Mouse (Mus musculus) gastrocnemius, postnatal 25 days (tissue): ENCODE data around the gene Nid1. TPM values are rescaled to one million over a fixed set of nuclear protein-coding genes. Genes with fewer than 3 reads are reported as not detected.
"Not testable (repeated sequence)": the region's sequence is repeated elsewhere in the genome, so short reads cannot be mapped to it uniquely, and the experiment has no call there.

Source experiments
- DNase-seq: peaks from one replicate; pipeline ENCODE4 v3.0.0; 2022
- total RNA-seq, 2 experiments: library from RNA; stranded (reverse); gene quantifications; 1 replicate in 1 of 2; 2 replicates in 1 of 2; pipeline ENCODE4 v1.2.3; 2021

The Nid1 gene
- total RNA-seq, 2 experiments from 2014 or later: 76.3 to 99.2 TPM

GRCm38 (mm10) chr13:13492151-13492550 is 54.8 kb downstream of the Nid1 start:
- no peak for DNase-seq

GRCm38 (mm10) chr13:13493517-13493916 is 56.2 kb downstream of the Nid1 start:
- DNase-seq: no peak

- no peak for DNase-seq
Measured at GRCm38 (mm10) chr13:13498022-13498421, 60.7 kb downstream of the Nid1 start.

GRCm38 (mm10) chr13:13502406-13502805 is 65.1 kb downstream of the Nid1 start:
- DNase-seq: no peak

- peak; percentile 36 for DNase-seq
Measured at GRCm38 (mm10) chr13:13503695-13504386, 66.5 kb downstream of the Nid1 start.

- DNase-seq: no peak
Measured at GRCm38 (mm10) chr13:13505063-13505462, 67.7 kb downstream of the Nid1 start.

- DNase-seq: no peak
Measured at GRCm38 (mm10) chr13:13506556-13506955, 69.2 kb downstream of the Nid1 start.

GRCm38 (mm10) chr13:13514861-13515260 is 77.5 kb downstream of the Nid1 start:
- DNase-seq: no peak

GRCm38 (mm10) chr13:13516376-13517225 is 79.2 kb downstream of the Nid1 start:
- DNase-seq: peak; percentile 57

GRCm38 (mm10) chr13:13518114-13518513 is 80.8 kb downstream of the Nid1 start:
- DNase-seq: no peak

GRCm38 (mm10) chr13:13520436-13520835 is 83.1 kb downstream of the Nid1 start:
- DNase-seq: no peak

- DNase-seq: no peak
Measured at GRCm38 (mm10) chr13:13523625-13524584, 86.6 kb downstream of the Nid1 start.

GRCm38 (mm10) chr13:13525205-13525604 is 87.9 kb downstream of the Nid1 start:
- DNase-seq: no peak

- DNase-seq: no peak
Measured at GRCm38 (mm10) chr13:13525877-13526276, 88.5 kb downstream of the Nid1 start.

- DNase-seq: no peak
Measured at GRCm38 (mm10) chr13:13529115-13529542, 91.8 kb downstream of the Nid1 start.

GRCm38 (mm10) chr13:13530913-13531312 is 93.6 kb downstream of the Nid1 start:
- no peak for DNase-seq

GRCm38 (mm10) chr13:13531923-13532322 is 94.6 kb downstream of the Nid1 start:
- DNase-seq: no peak

- DNase-seq: no peak
Measured at GRCm38 (mm10) chr13:13536555-13536954, 99.2 kb downstream of the Nid1 start.

GRCm38 (mm10) chr13:13537272-13538015 is 100.1 kb downstream of the Nid1 start:
- DNase-seq: no peak

GRCm38 (mm10) chr13:13538585-13539300 is 101.4 kb downstream of the Nid1 start:
- DNase-seq: peak; percentile 28

- not testable (repeated sequence) for DNase-seq
Measured at GRCm38 (mm10) chr13:13543073-13543472, 105.7 kb downstream of the Nid1 start.
